Mouse (Mus musculus) bone marrow, adult 2 months (tissue): Measurements from ENCODE around the gene Gm16440.
"Not testable (repeated sequence)": the region's sequence is repeated elsewhere in the genome, so short reads cannot be mapped to it uniquely, and the experiment has no call there.

ENCODE experiments used
- CTCF ChIP-seq: fragments of 200-500 bp; IDR thresholded peaks from 2 replicates; pipeline ENCODE4 v1.5.1; 2011; ENCODE audit warnings: low read length, control low read depth; ENCODE audit not compliant: control insufficient read depth, insufficient read depth
- POLR2A ChIP-seq: fragments of 200-500 bp; IDR thresholded peaks from 2 replicates; pipeline ENCODE4 v1.6.1; 2011; ENCODE audit warnings: low read depth, mild to moderate bottlenecking, control low read depth, low read length, borderline replicate concordance; ENCODE audit not compliant: control insufficient read depth

GRCm38 (mm10) chr14:6390219-6390618 is at the start of gene Gm16440:
- TF ChIP-seq CTCF, POLR2A: not testable (repeated sequence)
